Mouse (Mus musculus): ENCODE measurements around the gene Fgfr2.

DNA sequence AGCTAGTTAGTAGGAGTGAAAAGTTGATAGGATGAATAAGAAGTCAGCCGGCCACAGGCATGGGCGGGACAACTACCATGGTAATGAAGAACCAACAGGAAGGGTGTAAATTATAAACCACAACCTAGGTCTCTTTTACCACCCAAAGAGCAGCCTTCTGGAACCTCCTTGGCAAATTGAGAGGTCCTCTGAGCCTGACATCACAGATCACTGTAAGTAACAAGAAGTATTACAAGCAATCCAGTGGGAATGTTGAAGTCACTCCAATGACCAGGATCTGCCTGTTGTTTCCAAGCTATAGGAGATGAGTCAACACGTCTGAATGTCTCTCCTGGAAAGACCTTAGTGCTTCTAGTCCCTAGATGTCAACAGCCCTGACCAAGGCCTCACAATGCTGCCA lies 61.1 kb downstream of the Fgfr2 start:
- TF ChIP-seq CTCF (IDR thresholded peaks at IDR 0.05; ENCODE audit: extremely low read depth, insufficient read length, insufficient replicate concordance, low read depth, low read length) (no peak), POLR2A (IDR thresholded peaks at IDR 0.05; ENCODE audit: low read depth, low read length) (no peak)

Measured in small intestine, adult 2 months (tissue).